Comparison of ENCODE assay signal across 8 mouse cellular contexts in the genomic region with DNA sequence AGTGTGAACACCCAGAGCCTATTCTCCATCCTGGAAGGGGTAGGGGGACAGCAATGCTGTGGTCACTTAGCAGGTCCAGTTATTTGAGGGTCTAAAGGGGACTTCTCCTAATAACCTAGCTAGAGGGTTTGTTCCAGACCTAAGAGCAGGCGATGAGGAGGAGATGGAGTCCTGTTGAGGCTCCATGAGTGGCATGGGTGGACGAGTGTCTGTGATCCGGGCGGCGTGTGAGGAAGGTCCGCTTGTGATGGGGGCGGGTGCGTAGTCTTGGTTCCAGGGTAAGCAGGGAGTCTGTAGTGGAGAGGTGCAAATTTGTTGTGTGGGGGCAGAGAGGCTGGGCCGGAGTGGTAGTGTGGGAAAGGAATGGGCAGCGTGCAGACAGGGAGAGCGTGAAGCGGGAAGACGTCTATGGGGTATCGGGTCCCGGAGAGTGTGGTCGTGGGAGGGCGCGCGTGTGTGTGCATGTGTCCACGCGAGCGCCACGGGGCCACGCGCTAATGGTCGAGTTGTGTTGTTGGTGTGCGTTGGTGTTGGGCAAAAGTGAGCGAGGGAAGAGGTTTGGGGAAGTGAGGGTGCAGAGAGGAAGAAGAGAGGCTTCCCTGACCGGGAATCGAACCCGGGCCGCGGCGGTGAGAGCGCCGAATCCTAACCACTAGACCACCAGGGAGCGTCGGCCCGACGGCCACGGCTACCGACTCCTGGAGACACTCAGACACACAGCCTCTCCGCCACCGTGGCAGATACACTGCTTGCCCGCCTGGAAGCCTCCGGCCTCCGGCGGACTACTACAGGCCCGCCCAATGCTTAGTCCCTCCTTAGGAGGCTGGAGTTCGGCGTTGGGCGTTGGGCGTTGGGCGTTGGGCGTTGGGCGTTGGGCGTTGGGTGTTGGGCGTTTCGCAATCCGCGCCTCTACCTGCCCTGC. TPM values are rescaled to one million over a fixed set of nuclear protein-coding genes. Genes with fewer than 3 reads are reported as not detected.
DNase-seq lines count a peak whose midpoint lies in the region; ATAC-seq and TF ChIP-seq lines count a peak whose summit lies in the region.
"Not testable (repeated sequence)": the region's sequence is repeated elsewhere in the genome, so short reads cannot be mapped to it uniquely, and the experiment has no call there.

No protein-coding gene starts in this region.

- not testable (repeated sequence) for H3K36me3 ChIP-seq in intestine, embryonic 16.5 days (ENCODE audit: control insufficient read depth, insufficient read depth, low read length)

- not testable (repeated sequence) for TF ChIP-seq POLR2A in embryonic fibroblast, embryonic 13.5 days (IDR thresholded peaks at IDR 0.05; ENCODE audit: low read depth, low read length)

- H3K4me1 ChIP-seq in embryonic fibroblast, embryonic 13.5 days (ENCODE audit: control insufficient read depth, insufficient read depth, low read length); intestine, embryonic 16.5 days (ENCODE audit: control insufficient read depth, insufficient read depth, low read length): not testable (repeated sequence)

- intact Hi-C loops in left cerebral cortex, postnatal 36 days (cut with DNase I) = not testable (repeated sequence)

- H3K4me2 ChIP-seq in intestine, embryonic 16.5 days (ENCODE audit: low read depth, low read length) = peak overlapping the region; percentile 53

- H3K9me3 ChIP-seq in intestine, embryonic 16.5 days (ENCODE audit: control insufficient read depth, low read length) = not testable (repeated sequence)

- H3K27ac ChIP-seq in embryonic fibroblast, embryonic 13.5 days (ENCODE audit: insufficient read depth, low read length); intestine, embryonic 16.5 days (ENCODE audit: low read length): not testable (repeated sequence)

- peak; percentile 85 for ATAC-seq in intestine, embryonic 16.5 days
- ATAC-seq in megakaryocyte progenitor cell, adult 5-6 weeks (replicated peaks; ENCODE audit: poor library complexity) = peak; percentile 38

- H3K4me3 ChIP-seq in embryonic fibroblast, embryonic 13.5 days (ENCODE audit: insufficient read depth, low read length) = peak overlapping the region; percentile 23
- H3K4me3 ChIP-seq in intestine, embryonic 16.5 days (ENCODE audit: low read length) = peak overlapping the region; percentile 41

- H3K27me3 ChIP-seq in intestine, embryonic 16.5 days (replicated peaks; ENCODE audit: control insufficient read depth, insufficient read depth, low read length) = peaks cover 14% of the 10 kb centered on the region

- not testable (repeated sequence) for TF ChIP-seq CTCF in embryonic fibroblast, embryonic 13.5 days (IDR thresholded peaks at IDR 0.05; ENCODE audit: borderline replicate concordance, insufficient read depth, low read length)

- WGBS in intestine, embryonic 16.5 days = 7% methylated on average over 36 of the region's 61 CpGs

- 0 out of 2 replicates have a peak overlapping the region, but pooled peaks have one; percentile 10 for H3K9ac ChIP-seq in intestine, embryonic 16.5 days (ENCODE audit: low read depth, low read length)

- DNase-seq in adrenal gland, adult 18-20 months (ENCODE audit: low spot score in 2 of 2) = peak; percentile 48 to 52
- DNase-seq in heart, adult 18-20 months = peak; percentile 34 to 57
- DNase-seq in left cerebral cortex, postnatal 36 days (ENCODE audit: low spot score in 2 of 2) = peak; percentile 65
- DNase-seq in right cerebral cortex, adult 18-20 months = peak; percentile 33
- peak; percentile 29 to 45 for DNase-seq in thymus, postnatal 36 days

RNA-seq across cellular contexts. Expression of a gene that starts 0.9 kb away (rescaled TPM):
- 10 to 100 TPM; 17.7 to 32.8 TPM for total RNA-seq in adrenal gland, adult 18-20 months (2021)
- polyA plus RNA-seq in embryonic fibroblast, embryonic 13.5 days (2011; ENCODE audit: insufficient read length, low read depth, missing spikeins) = 3.9 TPM in 1 of 2 replicates, not detected in the other
- 10 to 100 TPM; 12.7 to 12.9 TPM for total RNA-seq in heart, adult 18-20 months (2021)
- polyA plus RNA-seq in intestine, embryonic 16.5 days (2015; fragmentation: Nextera tagmentation; extraction: Ambion mirVana) = 15.3 and 15.9 TPM in 2 replicates
- 10 to 100 TPM in 1 of 2 experiments, 1 to 10 TPM in 1; 9.0 to 13.6 TPM for total RNA-seq in left cerebral cortex, postnatal 36 days (2021)
- total RNA-seq in megakaryocyte progenitor cell, adult 5-6 weeks (2015) = 384 and 416 TPM in 2 replicates
- total RNA-seq in megakaryocyte progenitor cell, adult 5-6 weeks (2017) = 406 and 474 TPM in 2 replicates

RNA-seq across cellular contexts. Expression of a gene that starts 45.1 kb away (rescaled TPM):
- 10 to 100 TPM in 1 of 2 experiments, 1 to 10 TPM in 1; 5.8 to 13.0 TPM for total RNA-seq in adrenal gland, adult 18-20 months (2021)
- not detected in 2 replicates for polyA plus RNA-seq in embryonic fibroblast, embryonic 13.5 days (2011; ENCODE audit: insufficient read length, low read depth, missing spikeins)
- total RNA-seq in heart, adult 18-20 months (2021) = under 1 TPM; 0.35 to 0.59 TPM
- 1.4 and 1.8 TPM in 2 replicates for polyA plus RNA-seq in intestine, embryonic 16.5 days (2015; fragmentation: Nextera tagmentation; extraction: Ambion mirVana)
- not detected for total RNA-seq in left cerebral cortex, postnatal 36 days (2021)
- 5.4 and 10.5 TPM in 2 replicates for total RNA-seq in megakaryocyte progenitor cell, adult 5-6 weeks (2015)
- total RNA-seq in megakaryocyte progenitor cell, adult 5-6 weeks (2017) = 7.7 and 8.0 TPM in 2 replicates

RNA-seq across cellular contexts. Expression of a gene that starts 49.9 kb away (rescaled TPM):
- 1 to 10 TPM; 3.0 to 4.2 TPM for total RNA-seq in adrenal gland, adult 18-20 months (2021)
- polyA plus RNA-seq in embryonic fibroblast, embryonic 13.5 days (2011; ENCODE audit: insufficient read length, low read depth, missing spikeins) = 2.4 and 2.5 TPM in 2 replicates
- 1 to 10 TPM in 1 of 2 experiments, under 1 TPM in 1; 0.60 to 1.4 TPM for total RNA-seq in heart, adult 18-20 months (2021)
- polyA plus RNA-seq in intestine, embryonic 16.5 days (2015; fragmentation: Nextera tagmentation; extraction: Ambion mirVana) = 1.6 and 2.1 TPM in 2 replicates
- total RNA-seq in left cerebral cortex, postnatal 36 days (2021) = 1 to 10 TPM in 1 of 2 experiments, not detected in 1; 1.1 TPM
- 2.0 and 4.2 TPM in 2 replicates for total RNA-seq in megakaryocyte progenitor cell, adult 5-6 weeks (2015)
- total RNA-seq in megakaryocyte progenitor cell, adult 5-6 weeks (2017) = 1.0 and 4.8 TPM in 2 replicates

Comparison
In these comparisons a context has a peak if more than half of its experiments do, and no peak if none do; other contexts are left out.
1. RNA of a gene that starts 0.9 kb away (total RNA-seq): 384 to 474 TPM in megakaryocyte progenitor cell, adult 5-6 weeks; 17.7 to 32.8 TPM in adrenal gland, adult 18-20 months, 9.0 to 13.6 TPM in left cerebral cortex, postnatal 36 days and 12.7 to 12.9 TPM in heart, adult 18-20 months; every median in the first group is over 10 times any median in the second.
2. Peak in every context shown above with its lines, with median percentiles within 50 percentile points of each other: DNase-seq.